Mouse (Mus musculus): ENCODE data around the gene Zfp94. TPM values are rescaled to one million over a fixed set of nuclear protein-coding genes. Genes with fewer than 3 reads are reported as not detected.
"Not testable (repeated sequence)": the region's sequence is repeated elsewhere in the genome, so short reads cannot be mapped to it uniquely, and the experiment has no call there.

Zfp94 gene
- total RNA-seq, 1 experiment from 2014 or later, result 2.4 TPM

DNA sequence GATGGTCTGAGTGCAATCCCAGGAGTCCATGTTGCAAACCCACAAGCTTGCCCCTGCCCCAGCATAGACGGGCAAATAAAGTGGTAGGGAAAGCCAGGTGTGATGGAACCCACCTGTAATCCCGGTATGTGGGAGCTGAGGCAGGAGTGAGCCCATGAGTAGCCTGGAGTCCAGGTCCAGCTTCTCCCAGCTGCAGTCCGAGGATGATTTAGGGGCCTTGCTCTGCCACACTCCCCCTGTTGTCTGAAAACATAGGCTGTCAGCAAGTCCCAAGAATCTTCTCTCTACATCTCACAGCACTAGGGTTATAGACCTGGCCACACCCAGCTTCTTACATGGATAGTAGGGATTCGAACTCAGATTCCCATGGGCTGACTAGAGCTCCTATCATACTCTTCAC lies 29.6 kb downstream of the Zfp94 start:
- no peak for ATAC-seq (replicated peaks; ENCODE audit: insufficient number of reproducible peaks, low FRiP score, low TSS enrichment, poor library complexity, severe bottlenecking)

DNA sequence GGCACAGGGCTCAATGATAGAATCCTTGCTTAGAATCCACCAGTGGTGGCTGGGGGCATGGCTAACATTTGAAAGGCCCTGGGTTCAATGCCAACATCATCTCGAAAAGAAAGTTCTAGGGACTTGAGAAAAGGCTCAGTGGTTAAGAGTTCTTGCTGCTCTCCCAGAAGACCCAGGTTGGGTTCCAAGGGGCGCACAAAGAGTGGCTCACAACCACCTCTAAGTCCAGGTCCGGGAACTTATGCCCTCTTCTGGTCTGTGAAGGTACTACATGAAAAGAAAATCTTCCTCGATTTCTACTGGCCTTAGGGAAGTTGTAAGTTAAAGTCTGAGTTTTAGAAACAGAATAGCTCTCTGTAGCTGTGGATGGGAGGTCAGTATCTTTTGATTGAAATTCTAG lies 30.4 kb downstream of the Zfp94 start:
- ATAC-seq (replicated peaks; ENCODE audit: insufficient number of reproducible peaks, low FRiP score, low TSS enrichment, poor library complexity, severe bottlenecking), result no peak

DNA sequence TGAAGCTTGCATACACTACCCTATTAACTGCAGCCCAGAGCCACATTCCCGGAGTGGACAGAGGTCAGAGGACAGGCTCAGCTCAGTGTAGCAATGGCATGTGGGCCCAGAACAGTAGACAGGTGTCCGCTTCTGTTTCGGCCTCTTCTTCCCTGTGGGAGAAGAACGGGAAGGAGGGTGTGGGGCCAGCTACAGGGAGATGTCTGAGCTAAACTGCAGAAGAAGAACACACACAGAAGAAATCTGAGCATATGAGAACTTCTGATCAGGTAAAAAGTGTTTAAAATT lies 35.7 kb downstream of the Zfp94 start:
- no peak for ATAC-seq (replicated peaks; ENCODE audit: insufficient number of reproducible peaks, low FRiP score, low TSS enrichment, poor library complexity, severe bottlenecking)

DNA sequence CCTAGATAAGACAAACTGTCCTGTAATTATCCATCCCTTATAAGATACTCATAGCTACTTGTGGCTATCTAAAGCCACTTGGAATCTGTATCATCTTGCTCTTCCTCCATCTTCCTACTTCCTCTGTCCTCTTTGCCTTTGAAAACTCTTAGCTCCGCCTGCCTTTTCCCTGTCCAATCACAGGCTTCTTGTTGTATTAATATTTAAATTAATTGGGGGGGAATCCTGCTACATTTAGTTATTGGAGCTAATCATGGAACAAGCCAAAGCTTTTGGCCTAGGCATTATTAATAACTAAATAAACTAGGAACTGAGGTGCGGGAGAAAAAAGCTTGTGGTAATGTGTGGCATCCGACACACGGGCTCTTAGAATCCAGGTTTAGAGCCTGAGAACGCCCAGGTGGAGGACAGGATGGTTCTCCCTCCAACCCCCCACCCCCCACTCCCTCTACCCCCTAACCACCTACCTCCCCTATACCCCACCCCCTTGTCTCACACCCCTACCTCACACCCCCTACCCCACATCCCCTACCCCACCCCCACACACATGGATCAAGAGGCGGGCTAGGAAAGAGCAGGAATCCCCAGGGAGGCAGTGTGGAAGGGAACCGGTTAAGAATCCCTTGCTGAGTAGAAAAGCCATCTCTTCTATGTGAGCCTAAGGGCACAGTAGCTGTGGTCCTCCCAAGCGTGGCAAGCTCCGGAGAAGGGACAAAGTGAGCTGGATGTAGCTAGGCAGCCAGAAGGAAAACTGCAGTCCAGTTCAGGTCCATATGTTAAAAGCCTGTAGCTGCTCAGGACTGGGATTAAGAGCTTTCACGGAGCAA lies 36.2 kb downstream of the Zfp94 start:
- ATAC-seq (replicated peaks; ENCODE audit: insufficient number of reproducible peaks, low FRiP score, low TSS enrichment, poor library complexity, severe bottlenecking), result no peak

DNA sequence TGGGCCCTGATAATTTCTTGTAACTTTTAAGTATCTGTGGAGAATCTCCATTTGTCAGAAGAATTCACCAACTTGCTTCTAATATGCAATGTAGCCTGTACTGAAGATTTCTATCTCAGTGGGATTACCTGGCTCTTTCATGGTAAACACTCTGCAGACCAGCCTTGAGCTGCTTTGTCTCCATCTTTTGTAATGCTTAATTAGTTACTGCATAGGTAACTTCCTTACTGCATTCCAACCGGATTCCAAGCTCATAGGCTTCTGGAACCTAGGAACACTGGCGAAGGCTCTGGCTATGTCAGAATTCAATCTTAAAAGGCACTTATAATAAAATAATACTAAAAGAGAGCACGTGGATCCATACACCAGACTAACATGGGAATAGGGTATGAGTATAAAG lies 37.7 kb downstream of the Zfp94 start:
- not testable (repeated sequence) for ATAC-seq (replicated peaks; ENCODE audit: insufficient number of reproducible peaks, low FRiP score, low TSS enrichment, poor library complexity, severe bottlenecking)

DNA sequence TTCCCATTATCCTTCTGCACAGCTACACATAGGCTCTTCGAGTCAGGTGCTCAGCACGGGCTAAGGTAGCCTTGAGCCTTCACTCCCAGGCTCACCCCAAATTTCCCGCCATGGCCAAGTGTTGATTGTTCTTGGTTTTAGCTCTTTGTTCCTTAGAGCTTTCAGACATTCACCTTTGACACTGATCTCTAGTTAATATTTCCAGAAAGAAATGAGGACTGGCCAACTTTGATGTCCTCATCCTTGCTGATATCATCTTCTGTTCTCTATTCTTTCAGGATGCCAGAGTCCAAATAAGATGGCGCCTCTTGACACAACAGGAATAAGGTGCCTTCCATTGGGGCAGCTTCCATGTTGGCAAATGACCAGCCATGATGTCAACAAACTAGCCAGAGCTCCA lies 42.0 kb downstream of the Zfp94 start:
- ATAC-seq (replicated peaks; ENCODE audit: insufficient number of reproducible peaks, low FRiP score, low TSS enrichment, poor library complexity, severe bottlenecking), result no peak

DNA sequence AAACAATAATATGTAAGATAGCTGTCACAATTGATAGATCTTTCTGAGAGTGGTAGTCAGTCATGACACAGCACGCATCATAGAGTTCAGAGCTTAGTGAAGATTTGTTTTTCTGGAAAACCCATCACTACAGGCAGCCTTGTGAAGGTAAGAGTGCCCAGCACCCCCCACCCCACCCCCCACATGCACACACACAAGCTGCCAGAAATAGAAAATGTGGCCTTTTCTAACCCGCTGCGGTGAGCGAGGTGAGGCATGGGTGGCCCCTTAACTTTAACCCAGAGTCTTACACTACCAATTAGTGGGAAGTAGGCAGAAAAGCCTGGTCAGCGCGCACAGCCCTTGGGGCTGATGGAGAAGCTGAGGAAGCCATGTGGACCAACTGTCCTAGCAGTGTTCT lies 45.3 kb downstream of the Zfp94 start:
- ATAC-seq (replicated peaks; ENCODE audit: insufficient number of reproducible peaks, low FRiP score, low TSS enrichment, poor library complexity, severe bottlenecking), result no peak

DNA sequence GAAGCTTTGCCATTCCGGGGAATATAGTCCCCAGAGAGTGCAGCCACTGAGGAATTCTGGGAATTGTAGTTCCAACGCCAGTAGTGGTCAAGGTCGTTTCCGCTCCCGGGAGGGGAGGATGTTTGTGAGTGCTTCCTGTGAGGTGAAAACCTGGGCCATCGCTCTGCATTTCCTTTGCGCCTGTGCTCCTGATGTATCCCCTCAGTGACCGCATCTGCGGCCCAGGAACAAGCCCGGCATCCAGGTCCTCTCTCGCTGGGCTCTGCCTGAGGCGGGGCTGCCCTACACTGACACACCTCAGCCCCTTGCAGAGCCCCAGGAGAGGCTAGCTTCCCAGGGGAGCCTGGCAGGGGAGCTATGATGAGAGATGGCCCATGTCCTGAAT lies 46.2 kb downstream of the Zfp94 start, which contains the start of gene Zfp93:
Gene Zfp93 (plus strand): TSS at position 133 of the 385 bp plus-strand sequence.
- ATAC-seq (replicated peaks; ENCODE audit: insufficient number of reproducible peaks, low FRiP score, low TSS enrichment, poor library complexity, severe bottlenecking), result peak; percentile 76

DNA sequence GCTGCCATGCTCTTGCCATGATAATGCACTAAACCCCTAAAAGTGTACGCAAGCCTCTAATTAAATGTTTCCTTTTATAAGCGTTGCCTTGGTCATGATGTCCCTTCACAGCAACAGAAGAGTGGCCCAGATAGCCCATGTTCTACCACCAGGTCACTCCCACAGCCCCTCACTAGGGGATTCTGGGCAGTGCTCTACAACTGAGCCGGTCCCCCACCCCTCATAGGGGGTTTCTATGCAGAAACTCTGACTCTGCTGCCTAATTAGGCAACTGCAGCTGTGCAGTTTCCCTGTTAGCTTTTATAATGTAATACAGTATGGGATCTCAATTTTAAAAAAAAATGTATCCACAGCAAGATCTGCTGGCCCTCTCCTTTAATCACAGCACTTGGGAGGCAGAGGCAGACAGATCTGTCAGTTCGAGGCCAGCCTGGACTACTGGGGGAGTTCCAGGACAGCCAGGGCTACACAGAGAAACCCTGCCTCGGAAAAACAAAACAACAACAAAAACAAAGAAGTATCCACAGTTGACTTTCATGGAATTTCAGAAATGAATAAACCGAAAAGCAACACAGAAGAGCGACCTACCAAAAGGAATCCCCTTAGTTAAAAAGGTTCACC lies 46.7 kb downstream of the Zfp94 start:
- ATAC-seq (replicated peaks; ENCODE audit: insufficient number of reproducible peaks, low FRiP score, low TSS enrichment, poor library complexity, severe bottlenecking), result no peak

DNA sequence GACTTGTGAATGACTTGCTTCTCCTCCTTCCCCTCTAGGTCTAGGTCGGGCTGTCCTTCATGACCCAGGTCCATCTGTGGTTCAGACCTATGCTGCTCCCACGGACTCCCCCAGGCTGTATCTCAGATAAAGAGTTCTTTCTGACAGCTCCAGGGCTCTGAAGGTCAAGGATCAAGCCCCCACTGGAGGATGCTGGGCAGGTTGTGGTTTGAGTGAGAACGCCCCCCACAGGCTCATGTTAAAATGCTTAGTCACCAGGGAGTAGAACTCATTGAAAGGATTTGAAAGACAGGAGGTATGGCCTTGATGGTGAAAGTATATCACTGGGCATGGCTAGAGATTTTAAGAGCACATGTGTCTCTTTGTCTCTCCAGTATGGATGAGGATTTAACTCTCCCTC lies 47.2 kb downstream of the Zfp94 start:
- ATAC-seq (replicated peaks; ENCODE audit: insufficient number of reproducible peaks, low FRiP score, low TSS enrichment, poor library complexity, severe bottlenecking), result no peak

DNA sequence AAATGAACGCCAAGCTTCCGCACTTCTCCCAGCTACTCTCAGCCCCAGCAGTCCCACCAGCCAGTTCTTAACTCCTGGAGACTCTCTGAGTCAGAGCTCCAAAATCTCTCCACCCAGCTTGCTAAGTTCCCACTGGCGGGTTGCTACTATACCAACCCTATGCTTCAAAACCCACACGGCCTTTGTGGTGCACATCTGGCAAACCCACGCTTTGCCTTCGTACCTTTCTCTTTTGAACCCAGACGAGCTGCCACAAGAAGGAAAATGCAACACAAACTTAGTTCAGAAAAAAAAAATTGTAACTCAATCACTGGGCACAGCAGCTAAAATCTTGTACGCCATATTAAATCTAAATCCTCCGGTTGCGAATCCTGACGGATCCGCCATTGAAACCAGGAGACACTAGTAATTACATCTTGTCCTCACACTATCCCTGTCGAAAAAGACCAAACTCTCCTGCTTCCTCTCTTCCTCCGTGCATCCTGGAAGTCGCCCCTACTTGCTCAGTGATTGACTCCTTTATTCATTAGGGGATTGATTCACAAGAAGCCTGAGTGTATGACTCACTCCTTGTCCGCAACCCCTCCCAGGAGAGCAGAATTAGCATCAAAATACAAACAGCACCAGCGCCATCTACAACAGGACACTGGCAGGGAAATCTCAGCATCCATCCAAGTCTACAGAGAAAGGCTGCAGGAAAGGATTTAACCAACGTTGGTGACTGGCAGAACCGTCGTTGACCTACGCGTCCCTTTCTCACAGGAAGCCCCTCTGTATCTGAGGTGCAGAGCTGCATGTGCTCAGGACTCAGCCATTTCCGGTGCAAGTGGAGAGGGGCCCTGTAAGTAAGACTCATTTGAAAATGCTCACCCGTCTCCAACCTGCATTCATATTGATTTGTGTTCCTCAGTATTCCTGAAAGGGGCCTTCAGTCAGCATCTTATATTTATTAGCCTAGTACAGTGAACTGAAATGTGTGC lies 48.0 kb downstream of the Zfp94 start:
- no peak for ATAC-seq (replicated peaks; ENCODE audit: insufficient number of reproducible peaks, low FRiP score, low TSS enrichment, poor library complexity, severe bottlenecking)

DNA sequence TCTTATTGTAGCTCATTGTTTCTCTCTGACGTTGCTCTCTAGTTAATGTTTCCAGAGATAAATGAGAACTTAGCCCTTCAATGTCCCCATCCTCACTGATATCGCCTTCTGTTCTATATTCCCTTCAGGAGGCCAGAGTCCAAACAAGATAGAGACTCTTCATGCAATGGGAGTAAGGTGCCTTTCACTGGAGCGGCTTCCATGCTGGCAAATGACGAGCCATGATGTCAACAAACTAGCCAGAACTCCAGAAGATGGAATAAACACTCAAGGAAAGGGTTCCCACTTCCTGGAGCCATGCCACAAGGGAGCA lies 56.5 kb downstream of the Zfp94 start:
- ATAC-seq (replicated peaks; ENCODE audit: insufficient number of reproducible peaks, low FRiP score, low TSS enrichment, poor library complexity, severe bottlenecking), result no peak

DNA sequence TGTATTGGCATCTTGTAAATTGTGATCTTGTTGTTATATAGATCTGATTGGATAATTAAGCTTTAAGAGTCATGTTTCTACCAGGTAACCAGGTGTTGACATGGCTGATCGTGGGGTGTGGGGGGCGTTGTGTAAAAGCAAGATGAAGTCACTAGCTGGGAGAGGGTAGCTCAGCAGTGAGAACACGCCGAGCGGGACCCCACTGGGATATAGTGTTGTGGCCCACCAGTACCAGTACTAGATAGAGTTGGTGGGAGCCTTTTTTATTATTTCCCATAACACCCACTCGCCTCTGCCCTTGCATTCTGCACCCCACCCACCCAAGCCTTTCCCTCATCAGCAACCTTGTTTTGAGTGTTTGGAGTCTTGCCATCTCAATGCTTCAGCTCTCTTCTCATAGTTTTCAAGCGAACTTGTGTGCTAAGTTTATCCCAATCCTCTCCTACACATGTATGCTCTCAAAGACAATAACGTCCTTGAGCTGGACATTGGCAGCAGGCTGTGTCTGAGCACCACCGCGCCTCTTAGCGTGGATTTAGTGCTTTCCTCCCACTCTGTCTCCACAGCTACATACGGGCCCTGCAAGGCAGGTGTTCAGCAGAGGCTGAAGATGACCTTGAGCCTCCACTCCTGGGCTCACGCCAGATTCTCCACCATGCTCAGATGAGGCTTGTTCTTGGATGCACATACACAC lies 57.0 kb downstream of the Zfp94 start:
- ATAC-seq (replicated peaks; ENCODE audit: insufficient number of reproducible peaks, low FRiP score, low TSS enrichment, poor library complexity, severe bottlenecking), result no peak

DNA sequence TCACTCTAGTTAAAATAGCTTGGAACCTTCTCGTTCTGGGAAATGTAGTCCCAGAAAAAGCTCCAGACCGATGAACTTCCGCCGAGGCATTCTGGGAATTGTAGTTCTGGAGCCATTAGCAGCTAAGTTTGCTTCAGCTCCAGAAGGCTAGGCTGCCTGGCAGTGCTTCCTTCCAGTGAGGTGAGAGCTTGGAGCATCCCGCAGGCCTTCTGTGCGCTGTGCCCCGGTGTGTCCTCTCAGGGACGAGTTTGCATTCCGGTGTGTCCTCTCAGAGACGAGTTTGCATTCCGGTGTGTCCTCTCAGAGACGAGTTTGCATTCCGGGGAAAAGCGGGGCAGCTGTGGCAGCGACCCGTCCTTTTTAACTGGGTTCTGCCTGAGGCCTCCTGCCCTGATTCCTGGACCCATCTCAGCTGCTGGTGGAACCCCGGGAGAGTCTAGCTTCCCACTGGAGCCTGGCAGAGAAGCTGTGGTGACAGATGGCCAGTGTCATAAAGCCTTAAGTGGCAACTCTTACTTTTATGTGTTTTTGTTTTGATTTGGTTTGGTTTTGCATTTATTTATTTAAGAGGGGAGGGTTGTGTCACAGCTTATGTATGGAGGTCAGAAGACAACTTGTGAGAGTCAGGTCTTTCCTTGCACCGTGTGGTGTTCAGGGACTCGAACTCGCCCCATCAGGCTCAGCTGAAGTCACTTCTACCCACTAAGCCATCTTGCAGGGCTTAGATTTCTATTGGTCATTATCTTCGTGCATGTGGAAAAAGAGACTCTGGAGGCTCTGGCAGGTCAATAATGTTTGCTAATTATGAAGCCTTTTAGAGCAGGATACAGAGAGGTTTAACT lies 61.6 kb downstream of the Zfp94 start, which contains the start of gene Zfp108:
Gene Zfp108 (plus strand): TSS at position 162 of the 842 bp plus-strand sequence.
- ATAC-seq (replicated peaks; ENCODE audit: insufficient number of reproducible peaks, low FRiP score, low TSS enrichment, poor library complexity, severe bottlenecking), result peak; percentile 85

DNA sequence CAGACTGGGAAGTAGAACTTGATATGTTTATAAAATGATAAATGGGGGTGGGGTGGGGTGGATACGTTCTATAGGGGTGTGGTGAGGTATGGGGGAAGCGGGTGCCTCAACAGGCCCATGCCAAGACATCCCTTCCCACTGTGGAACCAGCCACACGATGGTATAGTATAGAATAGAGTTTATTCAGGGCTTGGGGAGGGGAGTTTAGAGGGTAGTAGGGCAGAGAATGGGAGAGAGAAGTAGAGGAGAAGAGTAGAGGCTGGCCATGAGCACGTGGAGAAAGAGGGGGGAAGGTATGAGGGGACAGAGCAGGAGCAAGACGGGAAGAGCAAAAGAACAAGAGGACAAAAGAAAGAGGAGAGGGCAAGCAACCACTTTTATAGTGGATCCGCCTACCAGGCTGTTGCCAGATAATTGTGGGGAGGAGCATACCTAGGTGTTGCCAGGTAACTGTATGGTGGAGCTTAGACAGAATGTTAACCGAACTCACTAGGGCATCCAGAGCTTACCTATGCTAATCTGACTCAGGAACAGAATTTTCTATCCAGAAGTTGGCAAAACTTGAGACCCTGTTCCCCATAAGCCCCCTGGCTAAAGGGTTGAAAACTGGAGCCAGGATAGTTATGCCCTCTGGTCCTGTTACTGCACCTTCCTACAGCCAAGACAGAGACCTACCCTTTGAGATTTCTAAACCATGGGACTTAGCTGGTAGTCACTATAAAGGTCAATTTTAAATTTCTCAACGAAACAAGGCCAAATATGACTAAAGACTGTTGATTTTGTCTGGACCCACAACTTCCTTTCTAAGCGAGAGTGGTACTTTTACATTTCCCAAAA lies 62.5 kb downstream of the Zfp94 start:
- ATAC-seq (replicated peaks; ENCODE audit: insufficient number of reproducible peaks, low FRiP score, low TSS enrichment, poor library complexity, severe bottlenecking), result no peak; the same call in 1 of the 2 replicates
